Mouse (Mus musculus): ENCODE results near the gene Pld2. TPM values are rescaled to one million over a fixed set of nuclear protein-coding genes. Genes with fewer than 3 reads are reported as not detected.
"Not testable (repeated sequence)": the region's sequence is repeated elsewhere in the genome, so short reads cannot be mapped to it uniquely, and the experiment has no call there.

Gene Pld2
- polyA plus RNA-seq, 1 experiment from 2014 or later = 5.9 TPM

GRCm38 (mm10) chr11:70526211-70526610 is 13.7 kb upstream of the Pld2 start:
- no peaks in the 10 kb centered on the region for H3K27me3 ChIP-seq (ENCODE audit: insufficient read depth, low read length)
- DNase-seq (no peak), ATAC-seq (ENCODE audit: insufficient read depth) (no peak)
- H3K36me3 ChIP-seq (ENCODE audit: insufficient read depth) = peaks cover 32% of the 10 kb centered on the region
- TF ChIP-seq CTCF (IDR thresholded peaks at IDR 0.05; ENCODE audit: low read depth) = no peak
- no peak overlapping the region for H3K27ac ChIP-seq (ENCODE audit: low read depth)
- H3K9ac ChIP-seq = peak overlapping the region; percentile 73
- H3K4me3 ChIP-seq (ENCODE audit: low read depth, low read length) = peak overlapping the region; percentile 75
- 84% methylated on average over 12 of the region's 12 CpGs for WGBS
- H3K4me1 ChIP-seq (ENCODE audit: insufficient read depth) = peaks cover 4% of the 10 kb centered on the region; the same call in 1 of the 2 replicates
- H3K9me3 ChIP-seq (ENCODE audit: low read depth, low read length) = no peaks in the 10 kb centered on the region
- H3K4me2 ChIP-seq = peak overlapping the region; percentile 86

DNA sequence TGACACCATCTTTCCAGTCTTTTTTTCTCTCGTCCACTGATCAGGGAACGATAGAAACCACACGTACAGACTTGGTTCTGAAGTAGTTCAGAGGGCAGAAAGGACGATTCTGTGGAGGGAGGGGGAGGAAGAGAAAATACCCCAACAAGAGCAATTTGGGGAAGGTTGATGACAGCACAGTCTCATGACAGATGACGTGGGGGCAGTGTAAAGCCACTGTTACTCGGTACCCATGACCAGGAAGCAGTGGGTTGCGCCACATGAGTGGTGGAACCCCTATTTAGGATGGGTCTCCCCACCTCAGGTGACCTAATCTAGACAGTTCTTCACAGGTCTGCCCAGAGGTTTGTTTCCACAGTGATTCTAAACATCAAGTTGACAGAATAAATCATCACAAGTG is 11.3 kb upstream of the Pld2 start:
- TF ChIP-seq CTCF (IDR thresholded peaks at IDR 0.05; ENCODE audit: low read depth) = no peak
- ATAC-seq (ENCODE audit: insufficient read depth) (no peak), DNase-seq (no peak)
- H3K4me1 ChIP-seq (ENCODE audit: insufficient read depth) = peaks cover 4% of the 10 kb centered on the region; the same call in 1 of the 2 replicates
- H3K27me3 ChIP-seq (ENCODE audit: insufficient read depth, low read length) = no peaks in the 10 kb centered on the region
- H3K9me3 ChIP-seq (ENCODE audit: low read depth, low read length) = no peaks in the 10 kb centered on the region
- H3K36me3 ChIP-seq (ENCODE audit: insufficient read depth) = peaks cover 32% of the 10 kb centered on the region
- H3K4me3 ChIP-seq (ENCODE audit: low read depth, low read length) = no peak overlapping the region
- no peak overlapping the region for H3K27ac ChIP-seq (ENCODE audit: low read depth)
- H3K9ac ChIP-seq = no peak overlapping the region
- no peak overlapping the region for H3K4me2 ChIP-seq
- 79% methylated on average over 7 of the region's 7 CpGs for WGBS

DNA sequence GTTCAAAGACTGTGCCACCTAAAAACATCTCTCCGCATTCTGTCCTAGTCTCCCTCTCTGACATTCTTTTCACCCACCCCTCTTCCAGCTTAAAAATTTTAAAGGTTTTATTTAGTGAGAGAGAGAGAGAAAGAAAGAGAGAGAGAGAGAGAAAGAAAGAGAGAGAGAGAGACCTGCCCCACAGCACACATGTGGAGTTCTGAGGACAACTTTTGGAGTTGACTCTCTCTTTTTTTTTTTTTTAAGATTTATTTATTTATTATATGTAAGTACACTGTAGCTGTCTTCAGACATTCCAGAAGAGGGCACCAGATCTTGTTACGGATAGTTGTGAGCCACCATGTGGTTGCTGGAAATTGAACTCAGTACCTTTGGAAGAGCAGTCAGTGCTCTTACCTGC is 8.8 kb upstream of the Pld2 start:
- not testable (repeated sequence) for H3K9ac ChIP-seq; H3K27ac ChIP-seq (ENCODE audit: low read depth); ATAC-seq (ENCODE audit: insufficient read depth); H3K4me2 ChIP-seq; H3K9me3 ChIP-seq (ENCODE audit: low read depth, low read length); DNase-seq; H3K27me3 ChIP-seq (ENCODE audit: insufficient read depth, low read length); H3K4me1 ChIP-seq (ENCODE audit: insufficient read depth); H3K4me3 ChIP-seq (ENCODE audit: low read depth, low read length)
- peaks cover 32% of the 10 kb centered on the region for H3K36me3 ChIP-seq (ENCODE audit: insufficient read depth)
- TF ChIP-seq CTCF (IDR thresholded peaks at IDR 0.05; ENCODE audit: low read depth) = peak; percentile 3; the same call in 1 of the 2 replicates
- 72% methylated on average over 2 of the region's 2 CpGs for WGBS

DNA sequence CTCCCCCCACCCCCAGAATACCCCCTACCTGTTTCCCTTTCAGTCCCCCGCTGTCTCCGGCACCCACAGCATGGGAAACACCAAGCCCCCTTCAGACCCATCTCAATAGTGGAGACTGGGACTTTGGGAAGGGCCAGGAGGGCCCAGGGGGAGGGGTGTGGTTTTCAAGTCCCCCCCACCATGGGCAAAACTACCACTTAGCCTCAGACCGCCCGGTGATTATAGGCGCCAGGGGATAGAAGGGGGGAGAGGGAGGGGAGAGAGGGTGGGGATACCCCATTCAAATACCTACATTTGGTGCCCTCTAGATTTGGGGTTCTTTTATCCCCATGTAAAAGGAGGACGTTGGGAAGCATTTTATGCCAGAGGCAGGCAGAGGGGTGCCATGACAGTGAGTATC is 7.0 kb upstream of the Pld2 start, which contains the start of gene Gm40193:
Gene Gm40193 (minus strand): TSS at position 101 of the 400 bp plus-strand sequence.
- Histone ChIP-seq H3K4me3 (ENCODE audit: low read depth, low read length) (no peak within 1 kb of the TSS), H3K27me3 (ENCODE audit: insufficient read depth, low read length) (no peaks in the 10 kb centered on the region), H3K4me1 (ENCODE audit: insufficient read depth) (no peaks in the 10 kb centered on the region), H3K9ac (no peak within 1 kb of the TSS), H3K4me2 (no peak within 1 kb of the TSS), H3K36me3 (ENCODE audit: insufficient read depth) (peaks cover 14% of the 10 kb centered on the region), H3K27ac (ENCODE audit: low read depth) (no peak within 1 kb of the TSS), H3K9me3 (ENCODE audit: low read depth, low read length) (no peaks in the 10 kb centered on the region)
- no peak for TF ChIP-seq CTCF (IDR thresholded peaks at IDR 0.05; ENCODE audit: low read depth)
- DNase-seq (no peak), ATAC-seq (ENCODE audit: insufficient read depth) (no peak)
- 76% methylated on average over 6 of the region's 6 CpGs for WGBS

- Histone ChIP-seq H3K4me2 (peak overlapping the region; percentile 77), H3K4me1 (ENCODE audit: insufficient read depth) (no peaks in the 10 kb centered on the region), H3K36me3 (ENCODE audit: insufficient read depth) (no peaks in the 10 kb centered on the region), H3K9ac (peak overlapping the region; percentile 68), H3K4me3 (ENCODE audit: low read depth, low read length) (peak overlapping the region; percentile 57), H3K27ac (ENCODE audit: low read depth) (no peak overlapping the region; the same call in 1 of the 2 replicates), H3K9me3 (ENCODE audit: low read depth, low read length) (no peaks in the 10 kb centered on the region), H3K27me3 (ENCODE audit: insufficient read depth, low read length) (peaks cover 8% of the 10 kb centered on the region; the same call in 1 of the 2 replicates)
- 15% methylated on average over 9 of the region's 9 CpGs for WGBS
- TF ChIP-seq CTCF (IDR thresholded peaks at IDR 0.05; ENCODE audit: low read depth) = no peak
- DNase-seq (peak; percentile 3), ATAC-seq (ENCODE audit: insufficient read depth) (no peak)
These were observed 441 bp upstream of the Pld2 start for GRCm38 (mm10) chr11:70539423-70539822.

- Histone ChIP-seq H3K27ac (ENCODE audit: low read depth) (no peak overlapping the region), H3K9me3 (ENCODE audit: low read depth, low read length) (no peaks in the 10 kb centered on the region), H3K4me2 (peak overlapping the region; percentile 77), H3K4me1 (ENCODE audit: insufficient read depth) (no peaks in the 10 kb centered on the region), H3K9ac (peak overlapping the region; percentile 68), H3K36me3 (ENCODE audit: insufficient read depth) (no peaks in the 10 kb centered on the region), H3K4me3 (ENCODE audit: low read depth, low read length) (peak overlapping the region; percentile 57), H3K27me3 (ENCODE audit: insufficient read depth, low read length) (peaks cover 8% of the 10 kb centered on the region; the same call in 1 of the 2 replicates)
- no peak for TF ChIP-seq CTCF (IDR thresholded peaks at IDR 0.05; ENCODE audit: low read depth)
- no peak for ATAC-seq (ENCODE audit: insufficient read depth)
- WGBS = 83% methylated on average over 7 of the region's 7 CpGs
- no peak for DNase-seq
These were observed 1.1 kb downstream of the Pld2 start for GRCm38 (mm10) chr11:70540928-70541327.

- H3K9ac ChIP-seq = no peak overlapping the region
- TF ChIP-seq CTCF (IDR thresholded peaks at IDR 0.05; ENCODE audit: low read depth) = no peak
- 67% methylated on average over 5 of the region's 5 CpGs for WGBS
- DNase-seq = no peak
- no peaks in the 10 kb centered on the region for H3K4me1 ChIP-seq (ENCODE audit: insufficient read depth)
- H3K27me3 ChIP-seq (ENCODE audit: insufficient read depth, low read length) = peaks cover 8% of the 10 kb centered on the region; the same call in 1 of the 2 replicates
- no peak overlapping the region; the same call in 1 of the 2 replicates for H3K4me2 ChIP-seq
- no peak overlapping the region for H3K4me3 ChIP-seq (ENCODE audit: low read depth, low read length)
- H3K36me3 ChIP-seq (ENCODE audit: insufficient read depth) = no peaks in the 10 kb centered on the region
- ATAC-seq (ENCODE audit: insufficient read depth) = no peak
- H3K9me3 ChIP-seq (ENCODE audit: low read depth, low read length) = no peaks in the 10 kb centered on the region
- no peak overlapping the region for H3K27ac ChIP-seq (ENCODE audit: low read depth)
These were observed 1.6 kb downstream of the Pld2 start for GRCm38 (mm10) chr11:70541415-70541814.

All from lung, embryonic 14.5 days (tissue).